Mouse (Mus musculus) heart, adult 2 months (tissue): Measurements from ENCODE around the gene Gabre.

ENCODE experiments used
- CTCF ChIP-seq: fragments of 200-600 bp; IDR thresholded peaks from 2 replicates; pipeline ENCODE4 v1.8.1; 2022; ENCODE audit warnings: antibody characterized with exemption, mild to moderate bottlenecking, moderate library complexity
- EP300 ChIP-seq: fragments of 200-500 bp; IDR thresholded peaks from 2 replicates; pipeline ENCODE4 v1.6.1; 2011; ENCODE audit warnings: low read depth, low read length, control low read depth; ENCODE audit not compliant: insufficient read depth
- POLR2A ChIP-seq: fragments of 200-500 bp; IDR thresholded peaks from 2 replicates; pipeline ENCODE4 v1.6.1; 2011; ENCODE audit warnings: mild to moderate bottlenecking, low read depth, low read length, control low read depth; ENCODE audit not compliant: insufficient read depth

DNA sequence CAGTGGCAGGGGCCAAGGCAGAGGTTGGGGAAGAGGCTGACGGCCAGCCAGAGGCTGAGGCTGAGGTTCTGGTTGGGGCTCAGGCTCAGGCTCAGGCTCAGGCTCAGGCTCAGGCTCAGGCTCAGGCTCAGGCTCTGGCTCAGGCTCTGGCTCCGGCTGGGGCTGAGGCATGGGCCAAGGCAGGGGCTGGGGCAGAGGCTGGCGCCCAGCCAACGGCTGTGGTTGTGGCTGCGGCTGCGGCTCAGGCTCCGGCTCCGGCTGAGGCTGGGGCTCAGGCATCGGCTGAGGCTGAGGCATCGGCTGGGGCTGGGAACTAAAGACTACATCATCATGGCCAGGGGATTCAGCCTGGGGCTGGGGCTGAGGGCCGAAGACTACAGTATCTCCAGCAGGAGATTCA, 4.0 kb downstream of the Gabre start:
- no peak for TF ChIP-seq CTCF
- TF ChIP-seq POLR2A = no peak
- TF ChIP-seq EP300 = no peak
